Mouse (Mus musculus): Measurements from ENCODE around the gene Zscan10. TPM values are rescaled to one million over a fixed set of nuclear protein-coding genes. Genes with fewer than 3 reads are reported as not detected.

The Zscan10 gene
- not detected for polyA plus RNA-seq (2014; fragmentation: Illumina TruSeq; extraction: RNeasy Lipid Tissue Mini Kit (QIAGEN cat#74804); ENCODE audit: insufficient read depth, low read depth, low replicate concordance)

GRCm38 (mm10) chr17:23600641-23601622 lies at the start of gene Zscan10:
Gene Zscan10 (plus strand): TSS chr17:23600856.

GRCm38 (mm10) chr17:23563595-23564367 lies 36.9 kb upstream of the Zscan10 start, which contains the start of gene Zfp213:
Gene Zfp213 (minus strand): TSS chr17:23564238.

GRCm38 (mm10) chr17:23598582-23599552 lies 1.8 kb upstream of the Zscan10 start, which contains the start of gene Zfp13:
Gene Zfp13 (minus strand): TSS chr17:23599487.

GRCm38 (mm10) chr17:23644613-23645495 lies 44.2 kb downstream of the Zscan10 start, which contains the start of gene Mmp25:
Gene Mmp25 (minus strand): TSS chr17:23645277.

GRCm38 (mm10) chr17:23660117-23660875 lies 59.6 kb downstream of the Zscan10 start, which contains the start of gene Bicdl2:
Gene Bicdl2 (plus strand): TSS chr17:23660506.

Other genes starting within 250 kb of the Zscan10 start
- gene Vmn2r116, start 216.3 kb upstream of the Zscan10 start, polyA plus RNA-seq (2014; fragmentation: Illumina TruSeq; extraction: RNeasy Lipid Tissue Mini Kit (QIAGEN cat#74804); ENCODE audit: insufficient read depth, low read depth, low replicate concordance): not detected
- not detected for gene Vmn2r117, start 121.2 kb upstream of the Zscan10 start, polyA plus RNA-seq (2014; fragmentation: Illumina TruSeq; extraction: RNeasy Lipid Tissue Mini Kit (QIAGEN cat#74804); ENCODE audit: insufficient read depth, low read depth, low replicate concordance)
- 4.9 TPM for gene Zfp213, start 36.6 kb upstream of the Zscan10 start, polyA plus RNA-seq (2014; fragmentation: Illumina TruSeq; extraction: RNeasy Lipid Tissue Mini Kit (QIAGEN cat#74804); ENCODE audit: insufficient read depth, low read depth, low replicate concordance)
- gene Zfp13, start 1.4 kb upstream of the Zscan10 start, polyA plus RNA-seq (2014; fragmentation: Illumina TruSeq; extraction: RNeasy Lipid Tissue Mini Kit (QIAGEN cat#74804); ENCODE audit: insufficient read depth, low read depth, low replicate concordance): 5.4 TPM
- gene Mmp25, start 44.4 kb downstream of the Zscan10 start, polyA plus RNA-seq (2014; fragmentation: Illumina TruSeq; extraction: RNeasy Lipid Tissue Mini Kit (QIAGEN cat#74804); ENCODE audit: insufficient read depth, low read depth, low replicate concordance): 0.27 TPM
- 4.0 TPM for gene Bicdl2, start 59.6 kb downstream of the Zscan10 start, polyA plus RNA-seq (2014; fragmentation: Illumina TruSeq; extraction: RNeasy Lipid Tissue Mini Kit (QIAGEN cat#74804); ENCODE audit: insufficient read depth, low read depth, low replicate concordance)
- gene Hcfc1r1, start 72.7 kb downstream of the Zscan10 start, polyA plus RNA-seq (2014; fragmentation: Illumina TruSeq; extraction: RNeasy Lipid Tissue Mini Kit (QIAGEN cat#74804); ENCODE audit: insufficient read depth, low read depth, low replicate concordance): 190 TPM
- gene Thoc6, start 73.0 kb downstream of the Zscan10 start, polyA plus RNA-seq (2014; fragmentation: Illumina TruSeq; extraction: RNeasy Lipid Tissue Mini Kit (QIAGEN cat#74804); ENCODE audit: insufficient read depth, low read depth, low replicate concordance): 13.9 TPM
- 52.6 TPM for gene Tnfrsf12a, start 76.6 kb downstream of the Zscan10 start, polyA plus RNA-seq (2014; fragmentation: Illumina TruSeq; extraction: RNeasy Lipid Tissue Mini Kit (QIAGEN cat#74804); ENCODE audit: insufficient read depth, low read depth, low replicate concordance)
- gene Cldn6, start 78.4 kb downstream of the Zscan10 start, polyA plus RNA-seq (2014; fragmentation: Illumina TruSeq; extraction: RNeasy Lipid Tissue Mini Kit (QIAGEN cat#74804); ENCODE audit: insufficient read depth, low read depth, low replicate concordance): 0.33 TPM
- gene Cldn9, start 83.2 kb downstream of the Zscan10 start, polyA plus RNA-seq (2014; fragmentation: Illumina TruSeq; extraction: RNeasy Lipid Tissue Mini Kit (QIAGEN cat#74804); ENCODE audit: insufficient read depth, low read depth, low replicate concordance): not detected
- gene 1520401A03Rik, start 121.9 kb downstream of the Zscan10 start, polyA plus RNA-seq (2014; fragmentation: Illumina TruSeq; extraction: RNeasy Lipid Tissue Mini Kit (QIAGEN cat#74804); ENCODE audit: insufficient read depth, low read depth, low replicate concordance): not detected
- 4.5 TPM for gene Pkmyt1, start 125.5 kb downstream of the Zscan10 start, polyA plus RNA-seq (2014; fragmentation: Illumina TruSeq; extraction: RNeasy Lipid Tissue Mini Kit (QIAGEN cat#74804); ENCODE audit: insufficient read depth, low read depth, low replicate concordance)
- gene Paqr4, start 140.0 kb downstream of the Zscan10 start, polyA plus RNA-seq (2014; fragmentation: Illumina TruSeq; extraction: RNeasy Lipid Tissue Mini Kit (QIAGEN cat#74804); ENCODE audit: insufficient read depth, low read depth, low replicate concordance): 16.5 TPM
- gene Kremen2, start 145.0 kb downstream of the Zscan10 start, polyA plus RNA-seq (2014; fragmentation: Illumina TruSeq; extraction: RNeasy Lipid Tissue Mini Kit (QIAGEN cat#74804); ENCODE audit: insufficient read depth, low read depth, low replicate concordance): 0.32 TPM
- 21.7 TPM for gene Flywch1, start 170.7 kb downstream of the Zscan10 start, polyA plus RNA-seq (2014; fragmentation: Illumina TruSeq; extraction: RNeasy Lipid Tissue Mini Kit (QIAGEN cat#74804); ENCODE audit: insufficient read depth, low read depth, low replicate concordance)
- gene Flywch2, start 185.2 kb downstream of the Zscan10 start, polyA plus RNA-seq (2014; fragmentation: Illumina TruSeq; extraction: RNeasy Lipid Tissue Mini Kit (QIAGEN cat#74804); ENCODE audit: insufficient read depth, low read depth, low replicate concordance): 11.3 TPM
- 98.6 TPM for gene Srrm2, start 189.7 kb downstream of the Zscan10 start, polyA plus RNA-seq (2014; fragmentation: Illumina TruSeq; extraction: RNeasy Lipid Tissue Mini Kit (QIAGEN cat#74804); ENCODE audit: insufficient read depth, low read depth, low replicate concordance)
- gene Elob, start 228.3 kb downstream of the Zscan10 start, polyA plus RNA-seq (2014; fragmentation: Illumina TruSeq; extraction: RNeasy Lipid Tissue Mini Kit (QIAGEN cat#74804); ENCODE audit: insufficient read depth, low read depth, low replicate concordance): 496 TPM
- not detected for gene Prss33, start 235.2 kb downstream of the Zscan10 start, polyA plus RNA-seq (2014; fragmentation: Illumina TruSeq; extraction: RNeasy Lipid Tissue Mini Kit (QIAGEN cat#74804); ENCODE audit: insufficient read depth, low read depth, low replicate concordance)
- not detected for gene Prss32, start 243.0 kb downstream of the Zscan10 start, polyA plus RNA-seq (2014; fragmentation: Illumina TruSeq; extraction: RNeasy Lipid Tissue Mini Kit (QIAGEN cat#74804); ENCODE audit: insufficient read depth, low read depth, low replicate concordance)
- gene Prss41, start 243.3 kb downstream of the Zscan10 start, polyA plus RNA-seq (2014; fragmentation: Illumina TruSeq; extraction: RNeasy Lipid Tissue Mini Kit (QIAGEN cat#74804); ENCODE audit: insufficient read depth, low read depth, low replicate concordance): 0.25 TPM

Measured in lung, adult 10 weeks (tissue).